Mouse (Mus musculus): ENCODE data around the gene Cemip. TPM values are rescaled to one million over a fixed set of nuclear protein-coding genes. Genes with fewer than 3 reads are reported as not detected.

Gene Cemip
- 7.7 TPM for polyA plus RNA-seq (2015; fragmentation: Illumina TruSeq; extraction: RNeasy Lipid Tissue Mini Kit (QIAGEN cat#74804); ENCODE audit: insufficient read depth, low replicate concordance)

DNA sequence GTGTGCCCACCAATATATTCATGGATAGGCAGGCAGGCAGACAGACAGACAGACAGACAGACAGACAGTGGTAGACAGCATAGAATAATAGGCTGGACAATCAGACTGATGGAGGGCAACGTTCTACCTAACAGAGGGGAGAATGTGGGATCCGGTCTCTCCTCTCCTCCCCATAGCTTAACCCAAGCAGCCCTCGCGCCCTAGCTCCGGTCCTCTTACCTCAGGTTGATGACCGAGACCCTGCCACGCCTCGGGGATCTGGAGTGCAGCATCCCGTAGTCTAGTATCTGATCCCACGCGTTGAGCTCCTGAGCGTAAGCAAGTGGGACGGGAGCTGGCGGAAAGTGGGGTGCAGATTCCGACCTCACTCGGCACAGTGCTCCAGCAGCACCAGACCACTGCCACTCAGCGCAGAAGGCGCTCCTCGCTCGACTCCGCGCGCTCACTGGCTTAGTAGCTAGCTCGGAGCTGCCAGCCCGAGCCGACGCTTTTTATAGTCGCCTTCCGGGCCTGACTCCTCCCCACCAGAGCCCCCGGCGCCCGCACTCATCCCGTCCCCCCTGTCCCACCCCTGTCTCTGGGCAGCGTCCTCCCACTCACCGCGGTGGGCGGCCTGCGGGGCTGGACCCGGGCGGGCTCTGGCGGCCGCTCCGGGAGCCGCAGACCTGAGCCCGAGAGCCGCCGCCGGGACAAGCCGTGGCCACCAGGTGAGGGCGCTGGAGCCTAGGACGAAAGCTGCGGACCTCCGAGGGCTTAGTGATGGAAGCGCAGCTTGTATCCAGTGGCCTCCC, at the start of gene Cemip:
Gene Cemip (minus strand): TSS at position 464 of the 791 bp plus-strand sequence.

DNA sequence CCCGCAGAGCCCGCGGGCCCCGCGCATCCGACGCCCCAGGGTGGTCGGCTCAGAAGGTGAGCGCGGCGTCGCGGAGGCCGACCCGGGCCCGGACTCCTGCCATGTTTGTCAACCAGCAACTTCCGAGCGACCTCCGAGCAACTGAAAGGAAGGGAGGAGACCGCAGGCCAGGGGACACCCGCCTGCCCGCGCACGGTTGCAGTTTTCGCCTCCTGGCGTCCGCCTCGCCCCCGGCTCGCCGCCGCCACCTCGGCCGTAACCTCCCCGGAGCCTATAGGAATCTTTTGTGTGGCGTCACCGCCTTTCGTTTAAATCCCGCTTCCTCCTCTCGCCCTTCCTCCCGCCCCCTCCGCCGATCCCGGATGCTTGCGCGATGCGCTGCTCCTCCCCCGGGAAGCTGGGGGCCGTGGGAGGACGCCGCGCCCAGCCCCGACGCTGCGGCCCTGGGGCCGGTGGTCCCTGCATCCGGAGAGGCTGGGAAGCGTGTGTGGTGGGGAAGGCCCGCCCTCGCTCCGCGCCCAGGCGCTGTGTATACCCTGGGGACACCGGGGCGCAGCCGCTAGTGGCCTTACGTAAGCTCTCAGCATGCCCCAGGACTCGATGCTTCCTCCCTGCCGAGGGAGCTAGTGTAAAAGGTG, 202.2 kb downstream of the Cemip start, which contains the start of the genes Tlnrd1 and Mesd:
Gene Tlnrd1 (minus strand): TSS at position 285 of the 638 bp plus-strand sequence.
Gene Mesd (plus strand): TSS at position 446 of the 638 bp plus-strand sequence.

Other genes starting within 250 kb of the Cemip start
- gene Tlnrd1, start 202.2 kb downstream of the Cemip start, polyA plus RNA-seq (2015; fragmentation: Illumina TruSeq; extraction: RNeasy Lipid Tissue Mini Kit (QIAGEN cat#74804); ENCODE audit: insufficient read depth, low replicate concordance): 9.3 TPM
- gene Mesd, start 202.0 kb downstream of the Cemip start, polyA plus RNA-seq (2015; fragmentation: Illumina TruSeq; extraction: RNeasy Lipid Tissue Mini Kit (QIAGEN cat#74804); ENCODE audit: insufficient read depth, low replicate concordance): 39.0 TPM
- 29.9 TPM for gene Abhd17c, start 65.4 kb upstream of the Cemip start, polyA plus RNA-seq (2015; fragmentation: Illumina TruSeq; extraction: RNeasy Lipid Tissue Mini Kit (QIAGEN cat#74804); ENCODE audit: insufficient read depth, low replicate concordance)

All from spleen, adult 10 weeks (tissue).